Mouse (Mus musculus): Measurements from ENCODE around the gene Slitrk1.

Gene Slitrk1

GRCm38 (mm10) chr14:108913714-108914263 lies at the start of gene Slitrk1:
TSS of gene Slitrk1 (minus strand) at chr14:108914158.
- ATAC-seq (ENCODE audit: low TSS enrichment) = peak; percentile 73

GRCm38 (mm10) chr14:108935777-108936176 lies 21.8 kb upstream of the Slitrk1 start:
- no peak for ATAC-seq (ENCODE audit: low TSS enrichment)

GRCm38 (mm10) chr14:108914336-108914735 lies 378 bp upstream of the Slitrk1 start:
- ATAC-seq (ENCODE audit: low TSS enrichment) = no peak

DNA sequence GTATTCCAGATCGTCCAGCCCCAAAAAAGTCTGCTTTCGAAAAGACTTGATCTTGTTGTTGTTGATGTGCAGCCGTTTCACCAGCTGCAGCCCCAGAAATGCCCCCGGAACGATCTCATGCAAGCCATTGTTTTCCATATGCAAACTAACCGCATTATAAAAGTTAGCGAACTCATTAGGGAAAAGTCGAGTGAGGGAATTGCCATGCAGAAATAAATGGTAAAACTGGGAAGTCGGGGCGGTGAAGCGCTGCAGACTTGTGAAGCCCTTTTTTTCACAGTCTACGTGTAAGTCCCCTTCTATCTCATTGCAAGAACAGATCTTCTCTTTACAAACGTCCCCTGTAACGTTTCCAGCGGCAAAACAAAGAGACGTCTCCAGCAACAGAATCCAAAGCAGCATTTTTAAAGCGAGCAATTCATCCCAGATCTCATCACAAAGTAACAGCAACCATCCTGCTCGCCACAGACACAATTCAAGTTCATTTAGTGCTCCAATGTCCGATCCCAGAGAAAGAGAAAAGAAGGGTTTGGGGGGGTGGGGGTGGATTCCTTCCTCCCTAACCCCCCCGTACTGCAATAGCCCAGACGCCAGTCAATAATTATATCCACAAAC lies 975 bp downstream of the Slitrk1 start:
- ATAC-seq (ENCODE audit: low TSS enrichment) = peak; percentile 2; the same call in 1 of the 2 replicates

DNA sequence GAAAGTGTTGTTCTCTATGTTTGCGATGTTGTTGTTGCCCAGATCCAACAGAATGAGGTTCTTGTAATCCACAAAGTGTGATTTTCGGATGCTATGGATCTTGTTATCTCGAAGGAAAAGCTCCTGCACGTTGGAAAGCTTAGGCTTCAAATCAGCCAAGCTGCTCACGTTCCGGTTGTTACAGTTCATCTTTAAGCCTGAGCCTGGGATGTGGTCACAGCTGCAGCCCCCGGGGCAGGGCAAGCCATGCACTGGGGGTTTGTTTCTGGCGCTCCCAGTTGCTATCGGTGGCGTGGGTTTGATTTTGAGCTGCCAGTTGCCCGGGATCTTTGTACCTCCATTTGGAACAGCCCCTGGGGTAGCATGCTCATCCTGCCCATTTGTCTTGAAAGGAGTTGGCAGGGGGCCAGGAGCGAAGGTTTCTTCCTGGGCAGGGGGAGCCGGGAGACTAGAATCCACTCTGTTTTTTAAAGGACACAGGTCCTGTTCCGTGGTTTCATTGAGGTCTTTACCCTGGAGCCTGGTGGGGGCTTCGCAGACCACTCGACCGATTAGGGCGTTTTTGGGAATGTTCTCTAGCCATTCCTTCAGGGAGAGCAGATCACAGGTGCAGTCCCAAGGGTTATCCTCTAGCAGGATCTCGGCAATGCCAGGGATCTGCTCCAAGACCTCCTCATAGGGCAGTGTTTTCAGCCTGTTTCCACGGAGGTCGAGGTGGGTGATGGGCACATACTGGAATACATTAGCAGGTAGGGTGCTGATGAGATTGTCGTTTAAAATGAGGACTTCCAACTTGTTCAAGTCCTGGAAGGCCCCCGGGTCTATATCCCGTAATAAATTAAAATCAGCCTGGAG lies 1.7 kb downstream of the Slitrk1 start:
- ATAC-seq (ENCODE audit: low TSS enrichment) = peak; percentile 10; the same call in 1 of the 2 replicates

DNA sequence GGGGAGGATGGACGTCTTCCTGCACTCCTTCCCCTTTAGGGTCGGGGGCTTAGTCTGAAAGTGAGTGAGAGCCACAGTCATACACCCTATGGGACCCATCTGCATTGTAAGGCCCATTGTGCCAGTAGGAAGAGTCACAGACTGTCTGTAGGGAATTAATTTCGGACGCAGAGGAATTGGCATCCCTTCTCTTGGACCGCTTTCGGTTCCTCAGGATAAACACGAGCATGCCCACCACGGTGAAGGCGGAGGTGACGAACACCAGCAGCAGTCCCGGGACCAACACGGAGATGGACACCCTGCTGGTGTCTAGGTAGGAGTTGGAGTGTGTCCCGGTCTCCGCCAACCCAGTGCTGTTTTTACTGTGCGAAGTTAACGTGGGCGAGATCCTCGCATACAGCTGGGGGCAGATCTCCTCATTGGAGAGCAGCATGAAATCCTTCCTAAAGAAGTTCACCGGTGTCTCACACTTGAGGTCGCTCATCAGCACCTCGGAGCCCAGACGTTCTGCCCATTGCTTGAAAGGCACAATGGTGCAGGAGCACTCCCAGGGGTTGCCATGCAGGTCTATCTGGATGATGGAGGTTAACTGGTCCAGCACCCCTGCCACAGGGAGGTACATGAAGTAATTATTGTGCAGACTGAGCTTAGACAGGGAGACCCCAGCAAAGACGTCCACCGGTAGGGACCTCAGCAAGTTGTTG lies 2.7 kb downstream of the Slitrk1 start:
- peak; percentile 71 for ATAC-seq (ENCODE audit: low TSS enrichment)

GRCm38 (mm10) chr14:108910449-108911137 lies 3.4 kb downstream of the Slitrk1 start:
- ATAC-seq (ENCODE audit: low TSS enrichment) = no peak

- ATAC-seq (ENCODE audit: low TSS enrichment) = no peak
Observed at GRCm38 (mm10) chr14:108909336-108909953, 4.5 kb downstream of the Slitrk1 start.

DNA sequence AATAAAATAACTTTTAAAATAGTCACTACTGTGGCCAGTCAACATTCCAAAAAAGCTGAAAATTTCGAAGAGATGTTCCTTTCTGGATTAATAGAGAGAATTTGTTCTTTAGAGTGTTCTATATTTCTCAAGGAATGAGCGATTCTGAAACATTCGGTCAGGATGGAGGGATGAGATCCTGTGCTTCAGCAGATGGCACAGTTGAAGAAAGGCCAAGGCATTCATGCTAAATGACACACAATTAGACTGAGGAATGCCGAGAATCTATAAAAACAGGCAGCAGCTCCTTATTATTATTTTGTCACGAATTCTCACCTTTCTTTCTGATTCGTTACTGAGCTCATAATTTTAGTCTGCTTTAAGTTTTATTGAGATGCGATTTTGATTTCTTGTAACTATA lies 15.4 kb downstream of the Slitrk1 start:
- ATAC-seq (ENCODE audit: low TSS enrichment) = peak; percentile 47; the same call in 1 of the 2 replicates

DNA sequence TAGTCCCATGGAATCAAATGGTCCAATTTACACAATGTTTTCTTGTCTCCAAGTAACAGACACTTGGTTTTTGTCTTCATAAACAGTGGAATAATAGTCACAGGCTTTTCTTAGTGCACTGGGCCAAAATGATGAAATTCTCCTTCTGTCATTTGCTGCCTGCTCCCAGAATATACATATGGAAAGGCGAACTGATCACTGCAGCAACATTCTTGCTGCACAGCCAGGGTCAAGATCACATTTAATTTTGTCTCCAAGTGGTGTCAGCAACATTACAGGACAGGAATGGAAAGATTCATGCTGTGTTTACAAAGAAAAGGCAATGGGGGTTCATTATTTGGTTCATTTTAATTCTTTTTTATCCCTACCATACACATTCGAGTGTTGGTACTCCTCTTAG lies 18.5 kb downstream of the Slitrk1 start:
- ATAC-seq (ENCODE audit: low TSS enrichment) = no peak

DNA sequence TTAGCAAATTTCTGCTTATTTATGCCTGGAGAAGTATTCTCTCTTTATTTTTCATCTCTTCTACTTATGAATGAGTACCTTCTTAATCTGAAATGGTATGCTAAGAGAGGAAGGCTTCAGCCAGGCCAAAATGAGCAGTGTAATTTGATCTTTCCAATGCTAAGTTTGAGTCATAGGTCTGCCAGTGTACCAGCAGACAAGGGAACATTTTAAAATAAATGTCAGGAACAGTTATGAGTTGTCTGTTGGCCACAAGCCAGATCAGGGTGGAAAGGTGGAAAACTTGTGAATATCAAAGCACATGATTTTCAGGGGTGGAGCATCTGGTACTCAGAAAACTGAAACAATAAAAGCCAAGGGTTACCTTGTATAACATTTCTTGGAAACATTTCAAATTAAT lies 46.1 kb downstream of the Slitrk1 start:
- ATAC-seq (ENCODE audit: low TSS enrichment) = no peak

GRCm38 (mm10) chr14:108864631-108865030 lies 49.3 kb downstream of the Slitrk1 start:
- ATAC-seq (ENCODE audit: low TSS enrichment) = no peak

DNA sequence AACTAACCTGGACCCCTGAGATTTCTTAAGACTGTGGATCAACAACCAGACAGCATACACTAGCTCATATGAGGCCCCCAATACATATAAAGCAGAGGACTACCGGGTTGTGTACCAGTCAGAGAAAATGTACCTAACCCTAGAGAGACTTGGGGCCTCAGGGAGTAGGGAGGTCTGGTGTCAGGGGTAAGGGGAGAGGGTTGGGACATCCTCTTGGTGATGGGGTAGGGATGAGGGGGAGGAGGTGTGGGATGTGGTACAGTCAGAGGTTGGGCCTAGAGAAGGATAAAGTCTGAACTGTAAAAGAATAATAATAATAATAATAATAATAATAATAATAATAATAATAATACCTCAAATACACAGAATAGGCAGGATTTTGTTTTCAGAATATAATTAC lies 54.6 kb downstream of the Slitrk1 start:
- ATAC-seq (ENCODE audit: low TSS enrichment) = no peak

Data from frontal cortex, adult (tissue).